Comparison of ENCODE assay signal across 14 mouse cellular contexts in genomic region chr4:154231380-154231779, GRCm38 (mm10).
"Had no signal": no experiment of that assay in that cellular context is flagged by ENCODE, and none has a peak within 500 bp of the region (broad histone marks: within the 10 kb centered on the region; RNA-seq: fewer than 3 reads in every experiment).

No protein-coding gene starts in this region.

- H3K36me3 ChIP-seq: midbrain, embryonic 10.5 days; midbrain, embryonic 12.5 days; neural tube, embryonic 12.5 days; stomach, embryonic 15.5 days had no signal

- H3K9ac ChIP-seq: lung, embryonic 14.5 days; midbrain, embryonic 12.5 days; neural tube, embryonic 12.5 days; stomach, embryonic 15.5 days had no signal

- H3K9me3 ChIP-seq: midbrain, embryonic 10.5 days; midbrain, embryonic 12.5 days; neural tube, embryonic 12.5 days; stomach, embryonic 15.5 days had no signal

- H3K4me2 ChIP-seq: lung, embryonic 14.5 days; midbrain, embryonic 12.5 days; neural tube, embryonic 12.5 days; stomach, embryonic 15.5 days had no signal

- H3K27me3 ChIP-seq: midbrain, embryonic 12.5 days; neural tube, embryonic 12.5 days; stomach, embryonic 15.5 days had no signal

- DNase-seq: lung, adult 18-20 months; lung, embryonic 14.5 days; lung, postnatal 10 days; lung, postnatal 4 days; midbrain, embryonic 14.5 days; right cerebral cortex, postnatal 14 days; thymus, adult 2 months; thymus, postnatal 25 days; thymus, postnatal 4 days had no signal

- H3K4me3 ChIP-seq: midbrain, embryonic 10.5 days; midbrain, embryonic 12.5 days; neural tube, embryonic 12.5 days; stomach, embryonic 15.5 days had no signal

- H3K27ac ChIP-seq: midbrain, embryonic 10.5 days; midbrain, embryonic 12.5 days; neural tube, embryonic 12.5 days; stomach, embryonic 15.5 days; stomach, postnatal 0 days had no signal
